Mouse (Mus musculus) liver, postnatal 0 days (tissue): Measurements from ENCODE around the gene Znrf2.

Experiments
- CTCF ChIP-seq: sonication (generic); IDR thresholded peaks from 2 replicates; pipeline ENCODE4 v1.5.1; 2016; ENCODE audit warnings: antibody characterized with exemption, low read depth
- EP300 ChIP-seq: IDR thresholded peaks from 2 replicates; pipeline ENCODE4 v1.6.1; 2016; ENCODE audit warnings: antibody characterized with exemption, low read depth, mild to moderate bottlenecking

DNA sequence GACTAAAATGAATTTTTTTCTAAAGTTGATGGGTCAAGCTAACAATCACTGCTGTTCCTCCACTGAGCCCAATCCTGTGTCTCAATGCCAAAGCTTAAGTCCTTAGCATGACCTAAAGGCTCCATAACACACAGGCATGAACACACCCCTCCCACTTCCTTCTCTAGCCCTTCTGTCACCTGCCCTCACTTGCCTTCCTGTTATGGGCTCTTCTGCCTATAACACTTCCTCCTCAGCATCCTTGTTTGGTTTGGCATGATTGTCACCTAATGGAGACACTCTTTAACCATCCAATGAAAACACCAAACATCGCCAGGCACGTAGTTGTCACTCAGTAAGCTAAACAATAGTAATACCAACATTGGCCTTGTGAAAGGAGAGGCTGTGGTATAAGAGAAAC, 85.8 kb downstream of the Znrf2 start:
- TF ChIP-seq CTCF (no peak), EP300 (no peak)
